Mouse (Mus musculus): ENCODE data around the gene Olfr824. TPM values are rescaled to one million over a fixed set of nuclear protein-coding genes. Genes with fewer than 3 reads are reported as not detected.
"Not testable (repeated sequence)": the region's sequence is repeated elsewhere in the genome, so short reads cannot be mapped to it uniquely, and the experiment has no call there.

Olfr824 gene
- polyA plus RNA-seq (2012; fragmentation: generic; extraction: Trizol): not detected

DNA sequence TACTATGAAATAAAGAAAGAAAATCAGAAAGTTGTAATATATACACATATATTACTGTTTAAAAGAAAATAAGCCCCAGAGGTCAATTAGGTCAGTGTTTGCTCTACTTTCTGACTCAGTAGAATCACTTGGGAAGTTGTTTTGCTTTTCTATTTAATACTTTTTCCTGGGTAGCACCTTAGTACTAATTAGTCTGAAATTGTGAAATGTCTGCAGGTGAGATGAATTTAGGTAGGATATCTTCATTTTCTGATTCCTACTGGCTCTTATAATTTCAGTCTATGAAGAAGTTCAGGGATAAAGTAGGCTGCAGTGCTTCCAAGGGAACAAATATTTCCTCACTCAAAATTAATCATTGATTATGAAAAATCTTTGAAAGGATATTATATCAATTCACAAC is at the start of gene Olfr824:
Gene Olfr824, minus strand, starts transcription at position 101 of the 400 bp plus-strand sequence.
- H3K27me3 ChIP-seq (ENCODE audit: control insufficient read depth, insufficient read depth, insufficient read length); H3K36me3 ChIP-seq (ENCODE audit: control insufficient read depth, insufficient read depth); H3ac ChIP-seq (ENCODE audit: control insufficient read depth, insufficient read length); H3K4me3 ChIP-seq; H3K79me2 ChIP-seq (ENCODE audit: control insufficient read depth, insufficient read depth); H3K4me2 ChIP-seq (ENCODE audit: low read depth): not testable (repeated sequence)

GRCm38 (mm10) chr10:130166666-130167065 is 36.9 kb upstream of the Olfr824 start, which contains the start of gene Olfr825:
Olfr825 (minus strand) TSS chr10:130166766.
- no peak within 1 kb of the TSS for H3K4me2 ChIP-seq (ENCODE audit: low read depth)
- no peak within 1 kb of the TSS for H3K4me3 ChIP-seq
- TF ChIP-seq TCF12 (IDR thresholded peaks at IDR 0.05; ENCODE audit: insufficient read depth, poor library complexity, severe bottlenecking): no peak
- TF ChIP-seq MYOD1 (IDR thresholded peaks at IDR 0.05; ENCODE audit: control insufficient read depth in 1 of 3, insufficient read length in 2 of 3, low read depth in 2 of 3): no peak
- no peak for TF ChIP-seq CEBPB (IDR thresholded peaks at IDR 0.05; ENCODE audit: insufficient read depth, poor library complexity, severe bottlenecking)
- no peak for TF ChIP-seq MYOG (IDR thresholded peaks at IDR 0.05; ENCODE audit: control insufficient read depth in 1 of 3, insufficient read depth in 1 of 3, insufficient read length in 2 of 3, low read depth in 2 of 3)
- no peak for TF ChIP-seq USF1 (IDR thresholded peaks at IDR 0.05; ENCODE audit: low read depth)
- no peak for TF ChIP-seq SRF (IDR thresholded peaks at IDR 0.05; ENCODE audit: control insufficient read depth, insufficient read length, low read depth)
- TF ChIP-seq E2F4 (IDR thresholded peaks at IDR 0.05; ENCODE audit: insufficient read depth): no peak
- TF ChIP-seq POLR2AphosphoS2 (IDR thresholded peaks at IDR 0.05; ENCODE audit: insufficient read length, low read depth): no peak
- TF ChIP-seq TCF3 (IDR thresholded peaks at IDR 0.05; ENCODE audit: insufficient read length, low read depth): no peak
- TF ChIP-seq POLR2A (IDR thresholded peaks at IDR 0.05; ENCODE audit: insufficient read length, low read depth): no peak
- no peak for TF ChIP-seq REST (IDR thresholded peaks at IDR 0.05; ENCODE audit: insufficient read depth, insufficient read length)
- no peak for TF ChIP-seq MAX (IDR thresholded peaks at IDR 0.05; ENCODE audit: low read depth)
- H3K79me2 ChIP-seq (ENCODE audit: control insufficient read depth, insufficient read depth): no peaks in the 10 kb centered on the region
- no peaks in the 10 kb centered on the region for H3K27me3 ChIP-seq (ENCODE audit: control insufficient read depth, insufficient read depth, insufficient read length)
- no peaks in the 10 kb centered on the region for H3K36me3 ChIP-seq (ENCODE audit: control insufficient read depth, insufficient read depth)
- no peak within 1 kb of the TSS for H3ac ChIP-seq (ENCODE audit: control insufficient read depth, insufficient read length)

GRCm38 (mm10) chr10:130165196-130165595 is 35.4 kb upstream of the Olfr824 start:
- Histone ChIP-seq H3K4me2 (ENCODE audit: low read depth) (no peak overlapping the region), H3K36me3 (ENCODE audit: control insufficient read depth, insufficient read depth) (no peaks in the 10 kb centered on the region), H3K79me2 (ENCODE audit: control insufficient read depth, insufficient read depth) (no peaks in the 10 kb centered on the region), H3ac (ENCODE audit: control insufficient read depth, insufficient read length) (no peak overlapping the region), H3K27me3 (ENCODE audit: control insufficient read depth, insufficient read depth, insufficient read length) (no peaks in the 10 kb centered on the region), H3K4me3 (no peak overlapping the region)
- no peak for TF ChIP-seq MYOD1 (IDR thresholded peaks at IDR 0.05; ENCODE audit: control insufficient read depth in 1 of 3, insufficient read length in 2 of 3, low read depth in 2 of 3)
- TF ChIP-seq POLR2AphosphoS2 (IDR thresholded peaks at IDR 0.05; ENCODE audit: insufficient read length, low read depth): no peak
- TF ChIP-seq TCF3 (IDR thresholded peaks at IDR 0.05; ENCODE audit: insufficient read length, low read depth): no peak
- TF ChIP-seq E2F4 (IDR thresholded peaks at IDR 0.05; ENCODE audit: insufficient read depth): no peak
- TF ChIP-seq TCF12 (IDR thresholded peaks at IDR 0.05; ENCODE audit: insufficient read depth, poor library complexity, severe bottlenecking): no peak
- no peak for TF ChIP-seq REST (IDR thresholded peaks at IDR 0.05; ENCODE audit: insufficient read depth, insufficient read length)
- TF ChIP-seq SRF (IDR thresholded peaks at IDR 0.05; ENCODE audit: control insufficient read depth, insufficient read length, low read depth): no peak
- no peak for TF ChIP-seq MAX (IDR thresholded peaks at IDR 0.05; ENCODE audit: low read depth)

- no peak overlapping the region for H3K4me3 ChIP-seq
- no peak overlapping the region for H3ac ChIP-seq (ENCODE audit: control insufficient read depth, insufficient read length)
- no peaks in the 10 kb centered on the region for H3K27me3 ChIP-seq (ENCODE audit: control insufficient read depth, insufficient read depth, insufficient read length)
- TF ChIP-seq POLR2AphosphoS2 (IDR thresholded peaks at IDR 0.05; ENCODE audit: insufficient read length, low read depth) (no peak), TCF3 (IDR thresholded peaks at IDR 0.05; ENCODE audit: insufficient read length, low read depth) (no peak), CEBPB (IDR thresholded peaks at IDR 0.05; ENCODE audit: insufficient read depth, poor library complexity, severe bottlenecking) (no peak), MYOD1 (IDR thresholded peaks at IDR 0.05; ENCODE audit: control insufficient read depth in 1 of 3, insufficient read length in 2 of 3, low read depth in 2 of 3) (no peak), REST (IDR thresholded peaks at IDR 0.05; ENCODE audit: insufficient read depth, insufficient read length) (no peak), TCF12 (IDR thresholded peaks at IDR 0.05; ENCODE audit: insufficient read depth, poor library complexity, severe bottlenecking) (no peak), E2F4 (IDR thresholded peaks at IDR 0.05; ENCODE audit: insufficient read depth) (no peak), USF1 (IDR thresholded peaks at IDR 0.05; ENCODE audit: low read depth) (no peak), MYOG (IDR thresholded peaks at IDR 0.05; ENCODE audit: control insufficient read depth in 1 of 3, insufficient read depth in 1 of 3, insufficient read length in 2 of 3, low read depth in 2 of 3) (no peak), POLR2A (IDR thresholded peaks at IDR 0.05; ENCODE audit: insufficient read length, low read depth) (no peak), MAX (IDR thresholded peaks at IDR 0.05; ENCODE audit: low read depth) (no peak), SRF (IDR thresholded peaks at IDR 0.05; ENCODE audit: control insufficient read depth, insufficient read length, low read depth) (no peak)
- no peaks in the 10 kb centered on the region for H3K36me3 ChIP-seq (ENCODE audit: control insufficient read depth, insufficient read depth)
- H3K4me2 ChIP-seq (ENCODE audit: low read depth): no peak overlapping the region
- no peaks in the 10 kb centered on the region for H3K79me2 ChIP-seq (ENCODE audit: control insufficient read depth, insufficient read depth)
These were observed 14.3 kb upstream of the Olfr824 start for GRCm38 (mm10) chr10:130144121-130144520.

- H3K27me3 ChIP-seq (ENCODE audit: control insufficient read depth, insufficient read depth, insufficient read length); H3ac ChIP-seq (ENCODE audit: control insufficient read depth, insufficient read length); H3K36me3 ChIP-seq (ENCODE audit: control insufficient read depth, insufficient read depth); H3K4me2 ChIP-seq (ENCODE audit: low read depth); H3K4me3 ChIP-seq; H3K79me2 ChIP-seq (ENCODE audit: control insufficient read depth, insufficient read depth): not testable (repeated sequence)
These were observed 12.7 kb upstream of the Olfr824 start for GRCm38 (mm10) chr10:130142481-130142880.

All from myocyte (in vitro differentiated cells).